Mouse (Mus musculus) inflammation-experienced regulatory T-cells (primary cell): ENCODE data around the gene Jak1. TPM values are rescaled to one million over a fixed set of nuclear protein-coding genes. Genes with fewer than 3 reads are reported as not detected.

Experiments
- polyA plus RNA-seq, 2 experiments: library from polyadenylated mRNA; unstranded; fragments of 100-300 nt; shearing (Covaris generic); gene quantifications; one replicate each; pipeline ENCODE4 v1.2.1; 2017

The Jak1 gene
- polyA plus RNA-seq = 100 to 1,000 TPM; 501 to 602 TPM

GRCm38 (mm10) chr4:101264741-101265513 lies at the start of gene Jak1:
Jak1 (minus strand) TSS chr4:101265282.

Other genes with a start within 250 kb of the Jak1 start
- not detected for gene Gm10577, start 244.6 kb downstream of the Jak1 start, polyA plus RNA-seq
- 10 to 100 TPM in 1 of 2 experiments, 1 to 10 TPM in 1; 1.9 to 10.4 TPM for gene Raver2, start 196.3 kb downstream of the Jak1 start, polyA plus RNA-seq
- under 1 TPM; 0.13 to 0.43 TPM for gene Ak4, start 154.0 kb upstream of the Jak1 start, polyA plus RNA-seq
- gene Dnajc6, start 231.4 kb upstream of the Jak1 start, polyA plus RNA-seq = 1 to 10 TPM in 1 of 2 experiments, under 1 TPM in 1; 0.65 to 2.2 TPM